ENCODE assay signal across 22 mouse cellular contexts in genomic region chr4:85743427-85743826, GRCm38 (mm10).
"Had no signal": no experiment of that assay in that cellular context is flagged by ENCODE, and none has a peak within 500 bp of the region (broad histone marks: within the 10 kb centered on the region; RNA-seq: fewer than 3 reads in every experiment).

No protein-coding gene starts in this region.

- H3K4me1 ChIP-seq: heart, embryonic 13.5 days; heart, embryonic 15.5 days; hindbrain, embryonic 13.5 days; limb, embryonic 15.5 days; liver, embryonic 12.5 days had no signal

- H3K27me3 ChIP-seq: heart, embryonic 13.5 days; heart, embryonic 15.5 days; hindbrain, embryonic 15.5 days; limb, embryonic 13.5 days; limb, embryonic 15.5 days; liver, embryonic 12.5 days had no signal

- H3K4me3 ChIP-seq: heart, adult 2 months; heart, embryonic 13.5 days; heart, embryonic 15.5 days; hindbrain, embryonic 13.5 days; hindbrain, embryonic 15.5 days; limb, embryonic 13.5 days; limb, embryonic 15.5 days; liver, embryonic 12.5 days had no signal

- H3K9me3 ChIP-seq: heart, embryonic 13.5 days; heart, embryonic 15.5 days; hindbrain, embryonic 13.5 days; hindbrain, embryonic 15.5 days; limb, embryonic 13.5 days; limb, embryonic 15.5 days; liver, embryonic 12.5 days had no signal

- H3K36me3 ChIP-seq: heart, embryonic 13.5 days; heart, embryonic 15.5 days; hindbrain, embryonic 13.5 days; hindbrain, embryonic 15.5 days; limb, embryonic 13.5 days; limb, embryonic 15.5 days; liver, embryonic 12.5 days had no signal

- H3K27ac ChIP-seq: heart, adult 2 months; heart, embryonic 13.5 days; heart, embryonic 15.5 days; hindbrain, embryonic 13.5 days; hindbrain, embryonic 15.5 days; hindbrain, postnatal 0 days; limb, embryonic 13.5 days; limb, embryonic 15.5 days; liver, embryonic 12.5 days had no signal

- ATAC-seq: forebrain, postnatal 0 days; hindbrain, postnatal 0 days; intestine, embryonic 16.5 days; liver, embryonic 12.5 days had no signal

- DNase-seq: forebrain, postnatal 0 days; gastrocnemius, postnatal 14 days; gastrocnemius, postnatal 36 days; heart, adult 11 months; heart, adult 2 months; heart, postnatal 14 days; heart, postnatal 36 days; kidney, adult 18-20 months; kidney, postnatal 25 days; layer of hippocampus, adult 9-11 months; layer of hippocampus, postnatal 36 days; left cerebral cortex, postnatal 4 days had no signal

- H3K4me2 ChIP-seq: heart, embryonic 11.5 days; heart, embryonic 13.5 days; heart, embryonic 15.5 days; hindbrain, embryonic 13.5 days; hindbrain, embryonic 15.5 days; limb, embryonic 13.5 days; limb, embryonic 15.5 days; liver, embryonic 12.5 days had no signal

- H3K9ac ChIP-seq: forebrain, postnatal 0 days; heart, embryonic 13.5 days; heart, embryonic 15.5 days; hindbrain, embryonic 13.5 days; hindbrain, embryonic 15.5 days; limb, embryonic 13.5 days; limb, embryonic 15.5 days; liver, embryonic 12.5 days had no signal
